Mouse (Mus musculus): ENCODE results near the gene Krt6b. TPM values are rescaled to one million over a fixed set of nuclear protein-coding genes. Genes with fewer than 3 reads are reported as not detected.

The Krt6b gene
- not detected in 2 replicates for polyA plus RNA-seq (2015; fragmentation: Nextera tagmentation; extraction: Ambion mirVana)

GRCm38 (mm10) chr15:101680187-101680586 lies at the start of gene Krt6b:
Krt6b (minus strand) TSS chr15:101680287.
- WGBS = 92% methylated on average over 2 of the region's 2 CpGs
- Histone ChIP-seq H3K4me1 (no peaks in the 10 kb centered on the region), H3K9ac (no peak within 1 kb of the TSS), H3K4me3 (replicated peaks) (no peak within 1 kb of the TSS), H3K4me2 (no peak within 1 kb of the TSS), H3K27ac (no peak within 1 kb of the TSS), H3K9me3 (replicated peaks) (no peaks in the 10 kb centered on the region), H3K36me3 (no peaks in the 10 kb centered on the region), H3K27me3 (no peaks in the 10 kb centered on the region)
- ATAC-seq (replicated peaks; ENCODE audit: low FRiP score) = no peak

- 0 out of 2 replicates have a peak, but pooled peaks cover 5% of the 10 kb centered on the region for H3K27me3 ChIP-seq
- ATAC-seq (replicated peaks; ENCODE audit: low FRiP score) = no peak
- 49% methylated on average over 5 of the region's 5 CpGs for WGBS
- H3K9ac ChIP-seq = no peak overlapping the region
- no peak overlapping the region for H3K4me3 ChIP-seq (replicated peaks)
- H3K4me2 ChIP-seq = no peak overlapping the region
- H3K36me3 ChIP-seq = no peaks in the 10 kb centered on the region
- no peaks in the 10 kb centered on the region for H3K9me3 ChIP-seq (replicated peaks)
- H3K4me1 ChIP-seq = no peaks in the 10 kb centered on the region
- H3K27ac ChIP-seq = no peak overlapping the region
Measured at GRCm38 (mm10) chr15:101724686-101725085, 44.6 kb upstream of the Krt6b start.

- H3K36me3 ChIP-seq = no peaks in the 10 kb centered on the region
- WGBS = 67% methylated on average over 3 of the region's 3 CpGs
- H3K4me2 ChIP-seq = no peak overlapping the region
- no peak overlapping the region for H3K9ac ChIP-seq
- no peak overlapping the region for H3K4me3 ChIP-seq (replicated peaks)
- H3K4me1 ChIP-seq = no peaks in the 10 kb centered on the region
- no peak for ATAC-seq (replicated peaks; ENCODE audit: low FRiP score)
- no peaks in the 10 kb centered on the region for H3K27me3 ChIP-seq
- H3K9me3 ChIP-seq (replicated peaks) = no peaks in the 10 kb centered on the region
- H3K27ac ChIP-seq = no peak overlapping the region
Measured at GRCm38 (mm10) chr15:101715831-101716230, 35.7 kb upstream of the Krt6b start.

GRCm38 (mm10) chr15:101714356-101714755 lies 34.3 kb upstream of the Krt6b start:
- no peak overlapping the region for H3K27ac ChIP-seq
- H3K27me3 ChIP-seq = no peaks in the 10 kb centered on the region
- no peaks in the 10 kb centered on the region for H3K9me3 ChIP-seq (replicated peaks)
- no peak overlapping the region for H3K4me2 ChIP-seq
- H3K4me3 ChIP-seq (replicated peaks) = no peak overlapping the region
- no peaks in the 10 kb centered on the region for H3K4me1 ChIP-seq
- no peaks in the 10 kb centered on the region for H3K36me3 ChIP-seq
- ATAC-seq (replicated peaks; ENCODE audit: low FRiP score) = no peak
- WGBS = 87% methylated on average over 5 of the region's 5 CpGs
- H3K9ac ChIP-seq = no peak overlapping the region

- H3K27me3 ChIP-seq = no peaks in the 10 kb centered on the region
- H3K4me3 ChIP-seq (replicated peaks) = no peak overlapping the region
- H3K27ac ChIP-seq = no peak overlapping the region
- no peaks in the 10 kb centered on the region for H3K4me1 ChIP-seq
- H3K9me3 ChIP-seq (replicated peaks) = no peaks in the 10 kb centered on the region
- H3K36me3 ChIP-seq = no peaks in the 10 kb centered on the region
- ATAC-seq (replicated peaks; ENCODE audit: low FRiP score) = no peak
- no peak overlapping the region for H3K9ac ChIP-seq
- WGBS = 82% methylated on average over 8 of the region's 8 CpGs
- no peak overlapping the region for H3K4me2 ChIP-seq
Measured at GRCm38 (mm10) chr15:101713731-101714130, 33.6 kb upstream of the Krt6b start.

GRCm38 (mm10) chr15:101712720-101713119 lies 32.6 kb upstream of the Krt6b start, which contains the start of gene Krt5:
Krt5 (minus strand) TSS chr15:101712898.
- H3K9me3 ChIP-seq (replicated peaks) = no peaks in the 10 kb centered on the region
- H3K36me3 ChIP-seq = no peaks in the 10 kb centered on the region
- no peak within 1 kb of the TSS for H3K4me3 ChIP-seq (replicated peaks)
- ATAC-seq (replicated peaks; ENCODE audit: low FRiP score) = no peak
- H3K27ac ChIP-seq = no peak within 1 kb of the TSS
- H3K9ac ChIP-seq = no peak within 1 kb of the TSS
- H3K4me1 ChIP-seq = no peaks in the 10 kb centered on the region
- no peak within 1 kb of the TSS for H3K4me2 ChIP-seq
- 61% methylated on average over 13 of the region's 13 CpGs for WGBS
- no peaks in the 10 kb centered on the region for H3K27me3 ChIP-seq

- no peak overlapping the region for H3K4me2 ChIP-seq
- no peaks in the 10 kb centered on the region for H3K27me3 ChIP-seq
- no peak overlapping the region for H3K9ac ChIP-seq
- no peaks in the 10 kb centered on the region for H3K36me3 ChIP-seq
- 67% methylated on average over 11 of the region's 11 CpGs for WGBS
- no peak overlapping the region for H3K4me3 ChIP-seq (replicated peaks)
- H3K27ac ChIP-seq = no peak overlapping the region
- no peaks in the 10 kb centered on the region for H3K9me3 ChIP-seq (replicated peaks)
- ATAC-seq (replicated peaks; ENCODE audit: low FRiP score) = no peak
- H3K4me1 ChIP-seq = no peaks in the 10 kb centered on the region
Measured at GRCm38 (mm10) chr15:101708683-101709082, 28.6 kb upstream of the Krt6b start.

GRCm38 (mm10) chr15:101707454-101707853 lies 27.4 kb upstream of the Krt6b start:
- Histone ChIP-seq H3K9ac (no peak overlapping the region), H3K36me3 (no peaks in the 10 kb centered on the region), H3K27me3 (no peaks in the 10 kb centered on the region), H3K27ac (no peak overlapping the region), H3K4me1 (no peaks in the 10 kb centered on the region), H3K4me2 (no peak overlapping the region), H3K9me3 (replicated peaks) (no peaks in the 10 kb centered on the region), H3K4me3 (replicated peaks) (no peak overlapping the region)
- ATAC-seq (replicated peaks; ENCODE audit: low FRiP score) = no peak
- 85% methylated on average over 9 of the region's 9 CpGs for WGBS

GRCm38 (mm10) chr15:101704066-101704465 lies 24.0 kb upstream of the Krt6b start:
- H3K27ac ChIP-seq = no peak overlapping the region
- H3K4me1 ChIP-seq = no peaks in the 10 kb centered on the region
- no peaks in the 10 kb centered on the region for H3K27me3 ChIP-seq
- H3K9me3 ChIP-seq (replicated peaks) = no peaks in the 10 kb centered on the region
- H3K4me3 ChIP-seq (replicated peaks) = no peak overlapping the region
- WGBS = 67% methylated on average over 4 of the region's 4 CpGs
- H3K4me2 ChIP-seq = no peak overlapping the region
- no peak overlapping the region for H3K9ac ChIP-seq
- ATAC-seq (replicated peaks; ENCODE audit: low FRiP score) = 0 out of 2 replicates have a peak, but pooled peaks have one; percentile 29
- no peaks in the 10 kb centered on the region for H3K36me3 ChIP-seq

- H3K4me3 ChIP-seq (replicated peaks) = no peak overlapping the region
- no peak overlapping the region for H3K4me2 ChIP-seq
- 15% methylated on average over 2 of the region's 2 CpGs for WGBS
- ATAC-seq (replicated peaks; ENCODE audit: low FRiP score) = no peak
- H3K9me3 ChIP-seq (replicated peaks) = no peaks in the 10 kb centered on the region
- H3K9ac ChIP-seq = no peak overlapping the region
- no peaks in the 10 kb centered on the region for H3K27me3 ChIP-seq
- no peak overlapping the region for H3K27ac ChIP-seq
- no peaks in the 10 kb centered on the region for H3K4me1 ChIP-seq
- no peaks in the 10 kb centered on the region for H3K36me3 ChIP-seq
Measured at GRCm38 (mm10) chr15:101702380-101702779, 22.3 kb upstream of the Krt6b start.

GRCm38 (mm10) chr15:101699866-101700265 lies 19.8 kb upstream of the Krt6b start:
- ATAC-seq (replicated peaks; ENCODE audit: low FRiP score) = no peak

GRCm38 (mm10) chr15:101699192-101699591 lies 19.1 kb upstream of the Krt6b start:
- H3K9me3 ChIP-seq (replicated peaks) = no peaks in the 10 kb centered on the region
- ATAC-seq (replicated peaks; ENCODE audit: low FRiP score) = no peak

More at GRCm38 (mm10) chr15:101699866-101700265, 19.8 kb upstream of the Krt6b start:
- no peak overlapping the region for H3K9ac ChIP-seq
- H3K4me1 ChIP-seq = no peaks in the 10 kb centered on the region
- H3K4me2 ChIP-seq = no peak overlapping the region
- 81% methylated on average over 8 of the region's 8 CpGs for WGBS
- no peak overlapping the region for H3K27ac ChIP-seq
- H3K4me3 ChIP-seq (replicated peaks) = no peak overlapping the region
- no peaks in the 10 kb centered on the region for H3K9me3 ChIP-seq (replicated peaks)
- H3K27me3 ChIP-seq = no peaks in the 10 kb centered on the region
- no peaks in the 10 kb centered on the region for H3K36me3 ChIP-seq

More at GRCm38 (mm10) chr15:101699192-101699591, 19.1 kb upstream of the Krt6b start:
- no peaks in the 10 kb centered on the region for H3K4me1 ChIP-seq
- no peak overlapping the region for H3K4me2 ChIP-seq
- H3K27ac ChIP-seq = no peak overlapping the region
- H3K4me3 ChIP-seq (replicated peaks) = no peak overlapping the region
- no peaks in the 10 kb centered on the region for H3K27me3 ChIP-seq
- H3K36me3 ChIP-seq = no peaks in the 10 kb centered on the region
- 56% methylated on average over 3 of the region's 3 CpGs for WGBS
- no peak overlapping the region for H3K9ac ChIP-seq

Measured in kidney, embryonic 15.5 days (tissue).